Mouse (Mus musculus) frontal cortex, postnatal 36 days (tissue): ENCODE results near the gene Cmya5.

Source experiments
- DNase-seq, 2 experiments: peaks; one replicate each; pipeline ENCODE4 v3.0.0; 2022; ENCODE audit warnings: low spot score in 2 of 2

The Cmya5 gene

DNA sequence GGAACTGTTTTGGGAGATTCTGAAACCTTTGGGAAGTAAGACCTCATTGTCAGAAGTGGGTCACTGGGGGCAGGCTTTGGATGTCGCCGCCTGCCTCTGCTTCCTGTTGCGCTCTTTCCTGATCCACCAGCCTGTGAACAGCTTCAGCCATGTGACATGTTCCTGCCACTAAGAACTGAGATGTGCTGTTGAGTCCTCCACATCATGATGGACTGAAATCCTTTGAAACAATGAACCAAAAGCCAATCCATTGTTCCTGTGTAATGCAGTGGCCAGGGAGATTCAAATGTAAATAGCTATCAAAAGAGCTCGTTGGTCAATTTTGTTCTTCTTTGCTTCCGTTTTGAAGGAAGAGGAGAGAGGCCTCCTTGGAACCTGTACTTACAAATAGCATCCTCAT lies 151.7 kb downstream of the Cmya5 start:
- no peak for DNase-seq
